In the genomic region with DNA sequence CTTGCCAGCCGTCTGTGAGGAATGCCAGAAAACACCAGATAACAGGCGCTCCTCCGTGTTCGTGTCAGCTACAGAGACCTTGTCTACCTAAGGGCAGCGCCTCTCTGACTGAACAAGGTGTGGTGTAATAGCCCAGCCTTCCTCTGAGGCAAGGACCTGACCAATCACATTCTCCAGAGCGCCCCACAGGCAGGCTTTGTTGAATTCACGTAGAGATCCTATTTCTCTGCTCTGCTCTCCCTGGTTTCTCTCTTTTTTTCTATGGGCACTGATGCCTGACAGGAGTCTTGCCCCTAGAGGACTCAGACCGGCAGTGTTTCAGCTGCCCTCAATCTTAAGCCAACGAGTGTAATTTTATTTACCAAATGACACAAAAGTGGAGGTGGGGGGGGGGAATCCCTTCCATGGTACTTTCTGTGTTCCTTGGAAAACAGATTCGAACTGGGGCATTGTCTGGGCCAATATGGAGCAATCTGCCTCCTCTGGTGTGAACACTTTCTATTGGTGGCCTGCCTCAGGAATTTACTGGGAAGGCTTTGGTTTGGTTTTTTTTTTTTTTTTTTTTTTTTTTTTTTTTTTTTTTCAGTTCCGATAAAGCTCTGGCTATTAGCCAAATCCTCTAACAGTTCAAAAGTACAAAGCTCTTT, we compare ENCODE assay signal across 8 mouse cellular contexts. TPM values are rescaled to one million over a fixed set of nuclear protein-coding genes. Genes with fewer than 3 reads are reported as not detected.
DNase-seq lines count a peak whose midpoint lies in the region; ATAC-seq and TF ChIP-seq lines count a peak whose summit lies in the region.

No protein-coding gene starts in this region.

- H3K27me3 ChIP-seq in limb, embryonic 12.5 days, result no peaks in the 10 kb centered on the region
- H3K27me3 ChIP-seq in limb, embryonic 10.5 days (ENCODE audit: low read depth, poor library complexity, severe bottlenecking), result no peaks in the 10 kb centered on the region
- no peaks in the 10 kb centered on the region for H3K27me3 ChIP-seq in hindbrain, embryonic 11.5 days (ENCODE audit: control insufficient read depth, insufficient read depth, low read length)
- no peaks in the 10 kb centered on the region; the same call in 1 of the 2 replicates for H3K27me3 ChIP-seq in midbrain, postnatal 0 days (ENCODE audit: insufficient read depth, low read length)

- no peaks in the 10 kb centered on the region for H3K4me1 ChIP-seq in limb, embryonic 12.5 days (replicated peaks)
- H3K4me1 ChIP-seq in limb, embryonic 10.5 days, result 0 out of 2 replicates have a peak, but pooled peaks cover 4% of the 10 kb centered on the region
- no peaks in the 10 kb centered on the region for H3K4me1 ChIP-seq in hindbrain, embryonic 11.5 days (replicated peaks; ENCODE audit: control insufficient read depth, insufficient read depth, low read length)
- no peaks in the 10 kb centered on the region for H3K4me1 ChIP-seq in midbrain, postnatal 0 days (ENCODE audit: insufficient read depth, low read length)

- H3K4me3 ChIP-seq in limb, embryonic 12.5 days (replicated peaks), result no peak overlapping the region
- no peak overlapping the region for H3K4me3 ChIP-seq in limb, embryonic 10.5 days
- no peak overlapping the region for H3K4me3 ChIP-seq in hindbrain, embryonic 11.5 days (ENCODE audit: low read depth, low read length)
- H3K4me3 ChIP-seq in midbrain, postnatal 0 days (ENCODE audit: low read depth, low read length), result no peak overlapping the region

- H3K9ac ChIP-seq in limb, embryonic 12.5 days (replicated peaks), result no peak overlapping the region
- no peak overlapping the region for H3K9ac ChIP-seq in hindbrain, embryonic 11.5 days (ENCODE audit: low read depth, low read length)
- no peak overlapping the region for H3K9ac ChIP-seq in midbrain, postnatal 0 days (replicated peaks; ENCODE audit: low read length, poor library complexity, severe bottlenecking)

- TF ChIP-seq CTCF in midbrain, postnatal 0 days (IDR thresholded peaks at IDR 0.05), result no peak

- no peaks in the 10 kb centered on the region for H3K9me3 ChIP-seq in limb, embryonic 12.5 days
- H3K9me3 ChIP-seq in limb, embryonic 10.5 days (replicated peaks), result no peaks in the 10 kb centered on the region
- H3K9me3 ChIP-seq in hindbrain, embryonic 11.5 days (ENCODE audit: control insufficient read depth, low read length), result no peaks in the 10 kb centered on the region
- H3K9me3 ChIP-seq in midbrain, postnatal 0 days (ENCODE audit: low read length), result no peaks in the 10 kb centered on the region

- ATAC-seq in limb, embryonic 12.5 days (ENCODE audit: insufficient number of reproducible peaks, insufficient read depth, low FRiP score, low TSS enrichment, low read depth), result no peak
- 0 out of 2 replicates have a peak, but pooled peaks have one; percentile 11 for ATAC-seq in hindbrain, embryonic 11.5 days (ENCODE audit: low FRiP score)
- no peak for ATAC-seq in midbrain, postnatal 0 days (ENCODE audit: low FRiP score)

- 20% methylated on average over 11 of the region's 11 CpGs for WGBS in limb, embryonic 12.5 days
- WGBS in limb, embryonic 10.5 days, result 30% methylated on average over 11 of the region's 11 CpGs
- WGBS in hindbrain, embryonic 11.5 days, result 24% methylated on average over 11 of the region's 11 CpGs
- WGBS in midbrain, postnatal 0 days, result 9% methylated on average over 11 of the region's 11 CpGs

- H3K27ac ChIP-seq in limb, embryonic 12.5 days, result no peak overlapping the region
- no peak overlapping the region for H3K27ac ChIP-seq in limb, embryonic 10.5 days
- H3K27ac ChIP-seq in hindbrain, embryonic 11.5 days (ENCODE audit: low read depth, low read length), result no peak overlapping the region
- no peak overlapping the region for H3K27ac ChIP-seq in midbrain, postnatal 0 days (ENCODE audit: low read depth, low read length)

- H3K4me2 ChIP-seq in limb, embryonic 12.5 days, result 0 out of 2 replicates have a peak overlapping the region, but pooled peaks have one; percentile 2
- no peak overlapping the region for H3K4me2 ChIP-seq in hindbrain, embryonic 11.5 days (replicated peaks; ENCODE audit: low read depth, low read length)
- peak overlapping the region; percentile 22; the same call in 1 of the 2 replicates for H3K4me2 ChIP-seq in midbrain, postnatal 0 days (ENCODE audit: low read depth, low read length, poor library complexity, severe bottlenecking)

- no peak for DNase-seq in limb, embryonic 10.5 days (ENCODE audit: low spot score)
- DNase-seq in hindbrain, embryonic 11.5 days (ENCODE audit: low spot score), result peak; percentile 30
- peak; percentile 35 for DNase-seq in liver
- peak; percentile 6 for DNase-seq in midbrain, postnatal 0 days (ENCODE audit: low spot score)
- DNase-seq in spleen, adult 18-20 months, result no peak
- no peak for DNase-seq in right cerebral cortex, postnatal 10 days (ENCODE audit: low spot score in 2 of 2)
- DNase-seq in urinary bladder, postnatal 10 days (ENCODE audit: low spot score), result no peak

- H3K36me3 ChIP-seq in limb, embryonic 12.5 days, result no peaks in the 10 kb centered on the region
- H3K36me3 ChIP-seq in limb, embryonic 10.5 days, result no peaks in the 10 kb centered on the region
- no peaks in the 10 kb centered on the region for H3K36me3 ChIP-seq in hindbrain, embryonic 11.5 days (ENCODE audit: control insufficient read depth, insufficient read depth, low read length)
- H3K36me3 ChIP-seq in midbrain, postnatal 0 days (ENCODE audit: insufficient read depth, low read length), result no peaks in the 10 kb centered on the region

RNA-seq across cellular contexts. Expression of a gene that starts 0.5 kb away (rescaled TPM):
- polyA plus RNA-seq in limb, embryonic 12.5 days (2016; fragmentation: Nextera tagmentation; extraction: Ambion mirVana), result 0.13 and 0.23 TPM in 2 replicates
- polyA plus RNA-seq in limb, embryonic 10.5 days (2016; fragmentation: Nextera tagmentation; extraction: Ambion mirVana), result 0.08 TPM in 1 of 2 replicates, not detected in the other
- polyA plus RNA-seq in hindbrain, embryonic 11.5 days (2014; fragmentation: Nextera tagmentation; extraction: Ambion mirVana), result 0.54 and 0.63 TPM in 2 replicates
- 1.2 TPM in 1 of 2 replicates, not detected in the other for total RNA-seq in midbrain, postnatal 0 days (2014; rRNA removed)
- polyA plus RNA-seq in midbrain, postnatal 0 days (2015; fragmentation: Nextera tagmentation; extraction: Ambion mirVana), result 0.33 and 0.42 TPM in 2 replicates

RNA-seq across cellular contexts. Expression of a gene that starts 5.0 kb away (rescaled TPM):
- polyA plus RNA-seq in limb, embryonic 12.5 days (2016; fragmentation: Nextera tagmentation; extraction: Ambion mirVana), result 110 and 118 TPM in 2 replicates
- polyA plus RNA-seq in limb, embryonic 10.5 days (2016; fragmentation: Nextera tagmentation; extraction: Ambion mirVana), result 114 and 145 TPM in 2 replicates
- 36.9 and 44.4 TPM in 2 replicates for polyA plus RNA-seq in hindbrain, embryonic 11.5 days (2014; fragmentation: Nextera tagmentation; extraction: Ambion mirVana)
- 1.9 and 2.1 TPM in 2 replicates for total RNA-seq in midbrain, postnatal 0 days (2014; rRNA removed)
- polyA plus RNA-seq in midbrain, postnatal 0 days (2015; fragmentation: Nextera tagmentation; extraction: Ambion mirVana), result 27.3 and 32.6 TPM in 2 replicates

RNA-seq across cellular contexts. Expression of a gene that starts 13.8 kb away (rescaled TPM):
- polyA plus RNA-seq in limb, embryonic 12.5 days (2016; fragmentation: Nextera tagmentation; extraction: Ambion mirVana), result 0.18 TPM in 1 of 2 replicates, not detected in the other
- polyA plus RNA-seq in limb, embryonic 10.5 days (2016; fragmentation: Nextera tagmentation; extraction: Ambion mirVana), result not detected in 2 replicates
- 0.20 TPM in 1 of 2 replicates, not detected in the other for polyA plus RNA-seq in hindbrain, embryonic 11.5 days (2014; fragmentation: Nextera tagmentation; extraction: Ambion mirVana)
- 1.1 and 1.2 TPM in 2 replicates for total RNA-seq in midbrain, postnatal 0 days (2014; rRNA removed)
- polyA plus RNA-seq in midbrain, postnatal 0 days (2015; fragmentation: Nextera tagmentation; extraction: Ambion mirVana), result 0.36 TPM in 1 of 2 replicates, not detected in the other

RNA-seq across cellular contexts. Expression of a gene that starts 32.3 kb away (rescaled TPM):
- not detected in 2 replicates for polyA plus RNA-seq in limb, embryonic 12.5 days (2016; fragmentation: Nextera tagmentation; extraction: Ambion mirVana)
- not detected in 2 replicates for polyA plus RNA-seq in limb, embryonic 10.5 days (2016; fragmentation: Nextera tagmentation; extraction: Ambion mirVana)
- not detected in 2 replicates for polyA plus RNA-seq in hindbrain, embryonic 11.5 days (2014; fragmentation: Nextera tagmentation; extraction: Ambion mirVana)
- total RNA-seq in midbrain, postnatal 0 days (2014; rRNA removed), result not detected in 2 replicates
- not detected in 2 replicates for polyA plus RNA-seq in midbrain, postnatal 0 days (2015; fragmentation: Nextera tagmentation; extraction: Ambion mirVana)

RNA-seq across cellular contexts. Expression of a gene that starts 42.2 kb away (rescaled TPM):
- polyA plus RNA-seq in limb, embryonic 12.5 days (2016; fragmentation: Nextera tagmentation; extraction: Ambion mirVana), result 24.5 and 24.6 TPM in 2 replicates
- polyA plus RNA-seq in limb, embryonic 10.5 days (2016; fragmentation: Nextera tagmentation; extraction: Ambion mirVana), result 22.5 and 27.1 TPM in 2 replicates
- 23.9 and 24.6 TPM in 2 replicates for polyA plus RNA-seq in hindbrain, embryonic 11.5 days (2014; fragmentation: Nextera tagmentation; extraction: Ambion mirVana)
- total RNA-seq in midbrain, postnatal 0 days (2014; rRNA removed), result 22.1 and 45.9 TPM in 2 replicates
- polyA plus RNA-seq in midbrain, postnatal 0 days (2015; fragmentation: Nextera tagmentation; extraction: Ambion mirVana), result 55.4 and 55.6 TPM in 2 replicates

Comparison
In these comparisons a context has a peak if more than half of its experiments do, and no peak if none do; other contexts are left out.
1. DNase-seq: peak in hindbrain, embryonic 11.5 days (single experiment), liver (single experiment) and midbrain, postnatal 0 days (single experiment); none in limb, embryonic 10.5 days (single experiment), spleen, adult 18-20 months (0 of 2), right cerebral cortex, postnatal 10 days (0 of 2) and urinary bladder, postnatal 10 days (single experiment).